In the genomic region with DNA sequence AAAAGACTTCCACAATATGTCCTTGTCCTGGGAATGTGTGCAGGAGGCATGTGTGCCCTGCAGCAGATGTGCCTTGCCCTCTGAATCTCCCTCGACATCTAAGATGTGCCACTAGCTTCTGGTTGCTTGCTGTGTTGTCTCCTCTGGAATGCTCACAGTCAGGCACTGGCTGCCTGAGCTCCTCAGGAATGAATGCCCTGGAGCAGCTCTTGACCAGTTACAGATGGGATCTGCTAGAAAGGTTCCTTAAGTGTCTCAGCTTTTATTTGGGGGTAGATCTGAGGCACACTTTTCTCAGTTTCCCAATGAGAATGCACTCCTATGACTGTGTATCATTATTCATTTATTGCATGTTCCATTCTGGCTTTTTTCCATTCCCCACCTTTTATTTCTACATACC, we compare ENCODE assay signal across 27 mouse cellular contexts.
DNase-seq lines count a peak whose midpoint lies in the region; ATAC-seq and TF ChIP-seq lines count a peak whose summit lies in the region.
"Had no signal": no experiment of that assay in that cellular context is flagged by ENCODE, and none has a peak within 500 bp of the region (broad histone marks: within the 10 kb centered on the region; RNA-seq: fewer than 3 reads in every experiment).

No protein-coding gene starts in this region.

- H3K27me3 ChIP-seq in forebrain, embryonic 11.5 days (ENCODE audit: control insufficient read depth, insufficient read depth, low read length), result no peaks in the 10 kb centered on the region
- H3K27me3 ChIP-seq in forebrain, embryonic 14.5 days (replicated peaks; ENCODE audit: control insufficient read depth, insufficient read depth, low read length), result no peaks in the 10 kb centered on the region
- no peaks in the 10 kb centered on the region for H3K27me3 ChIP-seq in embryonic facial prominence, embryonic 11.5 days (ENCODE audit: control insufficient read depth, insufficient read depth, low read length)
- H3K27me3 ChIP-seq in heart, adult 2 months (ENCODE audit: control insufficient read depth, insufficient read depth, low read length), result no peaks in the 10 kb centered on the region
- H3K27me3 ChIP-seq in kidney, embryonic 15.5 days, result no peaks in the 10 kb centered on the region
- H3K27me3 ChIP-seq: CH12.LX; embryonic facial prominence, embryonic 13.5 days; embryonic facial prominence, embryonic 15.5 days; forebrain, embryonic 13.5 days had no signal

- peak; percentile 48 for DNase-seq in forebrain, embryonic 11.5 days (ENCODE audit: low spot score)
- DNase-seq in forebrain, embryonic 14.5 days (ENCODE audit: low spot score), result no peak
- peak; percentile 69 for DNase-seq in 3T3-L1 (ENCODE audit: low read depth, low spot score)
- peak; percentile 19 for DNase-seq in NIH3T3 (ENCODE audit: low read depth)
- peak; percentile 57 for DNase-seq in embryonic facial prominence, embryonic 11.5 days (ENCODE audit: low spot score)
- DNase-seq in heart, adult 2 months, result no peak
- no peak for DNase-seq in left cerebral cortex, postnatal 25 days (ENCODE audit: low spot score in 2 of 2)
- DNase-seq: adrenal gland, adult 2 months; adrenal gland, postnatal 10 days; adrenal gland, postnatal 25 days; B cell, adult 2 months; cerebellum, adult 11 months; cerebellum, adult 18-20 months; cerebellum, adult 8-10 months; cerebellum, adult 9-11 months; cerebellum, postnatal 14 days; cerebellum, postnatal 36 days; gastrocnemius, adult 2 months had no signal

- no peak for TF ChIP-seq EP300 in heart, adult 2 months (IDR thresholded peaks at IDR 0.05; ENCODE audit: insufficient read depth, low read depth, low read length)

- no peaks in the 10 kb centered on the region for H3K79me2 ChIP-seq in heart, adult 2 months (replicated peaks; ENCODE audit: control insufficient read depth, insufficient read depth, low read length)

- no peak for ATAC-seq in forebrain, embryonic 11.5 days (replicated peaks; ENCODE audit: low FRiP score)
- no peak for ATAC-seq in forebrain, embryonic 14.5 days
- ATAC-seq in embryonic facial prominence, embryonic 11.5 days (replicated peaks; ENCODE audit: insufficient number of reproducible peaks, low FRiP score, low TSS enrichment, low read depth), result no peak
- no peak for ATAC-seq in kidney, embryonic 15.5 days (replicated peaks; ENCODE audit: low FRiP score)
- ATAC-seq: CD4-positive, CD25-positive, alpha-beta regulatory T cell, adult 4 months; forebrain, embryonic 13.5 days; forebrain, embryonic 16.5 days had no signal

- H3K4me3 ChIP-seq in forebrain, embryonic 11.5 days (ENCODE audit: low read depth, low read length), result no peak overlapping the region
- no peak overlapping the region for H3K4me3 ChIP-seq in forebrain, embryonic 14.5 days (ENCODE audit: low read depth, low read length)
- no peak overlapping the region for H3K4me3 ChIP-seq in embryonic facial prominence, embryonic 11.5 days (ENCODE audit: low read depth, low read length)
- H3K4me3 ChIP-seq in heart, adult 2 months, result no peak overlapping the region
- no peak overlapping the region for H3K4me3 ChIP-seq in kidney, embryonic 15.5 days (replicated peaks)
- H3K4me3 ChIP-seq: embryonic facial prominence, embryonic 13.5 days; embryonic facial prominence, embryonic 15.5 days; erythroblast, embryonic 14.5 days; forebrain, embryonic 13.5 days; gastrocnemius, adult 2 months had no signal

- no peak for TF ChIP-seq CTCF in heart, adult 2 months (IDR thresholded peaks at IDR 0.05)

- H3K9ac ChIP-seq in forebrain, embryonic 11.5 days (ENCODE audit: low read length), result no peak overlapping the region
- no peak overlapping the region for H3K9ac ChIP-seq in forebrain, embryonic 14.5 days (ENCODE audit: low read length)
- no peak overlapping the region for H3K9ac ChIP-seq in embryonic facial prominence, embryonic 11.5 days (replicated peaks; ENCODE audit: low read length)
- H3K9ac ChIP-seq in heart, adult 2 months (ENCODE audit: low read depth, low read length), result no peak overlapping the region
- no peak overlapping the region for H3K9ac ChIP-seq in kidney, embryonic 15.5 days
- H3K9ac ChIP-seq: embryonic facial prominence, embryonic 13.5 days; embryonic facial prominence, embryonic 15.5 days; forebrain, embryonic 13.5 days had no signal

- TF ChIP-seq POLR2A in heart, adult 2 months (IDR thresholded peaks at IDR 0.05; ENCODE audit: insufficient read depth, low read depth, low read length), result no peak

- no peak overlapping the region for H3K27ac ChIP-seq in forebrain, embryonic 11.5 days (ENCODE audit: low read depth, low read length)
- H3K27ac ChIP-seq in forebrain, embryonic 14.5 days (ENCODE audit: low read depth, low read length), result no peak overlapping the region
- H3K27ac ChIP-seq in embryonic facial prominence, embryonic 11.5 days (replicated peaks; ENCODE audit: low read depth, low read length), result no peak overlapping the region
- H3K27ac ChIP-seq in heart, adult 2 months, result no peak overlapping the region
- no peak overlapping the region for H3K27ac ChIP-seq in kidney, embryonic 15.5 days
- H3K27ac ChIP-seq: embryonic facial prominence, embryonic 13.5 days; embryonic facial prominence, embryonic 15.5 days; forebrain, embryonic 13.5 days; gastrocnemius, adult 2 months had no signal

- intact Hi-C loops in heart, adult 2 months (cut with DNase I), result no loop called here
- intact Hi-C loops in left cerebral cortex, postnatal 25 days (cut with DNase I), result no loop called here

- H3K4me2 ChIP-seq in forebrain, embryonic 11.5 days (ENCODE audit: low read depth, low read length, severe bottlenecking), result no peak overlapping the region
- no peak overlapping the region for H3K4me2 ChIP-seq in forebrain, embryonic 14.5 days (ENCODE audit: low read length)
- no peak overlapping the region for H3K4me2 ChIP-seq in embryonic facial prominence, embryonic 11.5 days (ENCODE audit: low read depth, low read length)
- H3K4me2 ChIP-seq in kidney, embryonic 15.5 days, result no peak overlapping the region
- H3K4me2 ChIP-seq: embryonic facial prominence, embryonic 13.5 days; embryonic facial prominence, embryonic 15.5 days; forebrain, embryonic 13.5 days had no signal

- H3K4me1 ChIP-seq in forebrain, embryonic 11.5 days (replicated peaks; ENCODE audit: control insufficient read depth, insufficient read depth, low read length), result no peaks in the 10 kb centered on the region
- H3K4me1 ChIP-seq in forebrain, embryonic 14.5 days (ENCODE audit: control insufficient read depth, insufficient read depth, low read length), result no peaks in the 10 kb centered on the region
- no peaks in the 10 kb centered on the region for H3K4me1 ChIP-seq in embryonic facial prominence, embryonic 11.5 days (ENCODE audit: control insufficient read depth, insufficient read depth, low read length)
- H3K4me1 ChIP-seq in heart, adult 2 months (ENCODE audit: control insufficient read depth, insufficient read depth, low read length), result no peaks in the 10 kb centered on the region
- 0 out of 2 replicates have a peak, but pooled peaks cover 8% of the 10 kb centered on the region for H3K4me1 ChIP-seq in kidney, embryonic 15.5 days
- H3K4me1 ChIP-seq: embryonic facial prominence, embryonic 15.5 days had no signal

- no peaks in the 10 kb centered on the region for H3K9me3 ChIP-seq in forebrain, embryonic 11.5 days (ENCODE audit: control insufficient read depth, low read length)
- no peaks in the 10 kb centered on the region for H3K9me3 ChIP-seq in forebrain, embryonic 14.5 days (replicated peaks; ENCODE audit: control insufficient read depth, low read length)
- no peaks in the 10 kb centered on the region for H3K9me3 ChIP-seq in embryonic facial prominence, embryonic 11.5 days (replicated peaks; ENCODE audit: control insufficient read depth, low read length)
- H3K9me3 ChIP-seq in kidney, embryonic 15.5 days (replicated peaks), result no peaks in the 10 kb centered on the region
- H3K9me3 ChIP-seq: embryonic facial prominence, embryonic 13.5 days; embryonic facial prominence, embryonic 15.5 days; forebrain, embryonic 13.5 days; G1E had no signal

- 33% methylated on average over 1 of the region's 1 CpGs for WGBS in forebrain, embryonic 11.5 days
- WGBS in forebrain, embryonic 14.5 days, result 17% methylated on average over 1 of the region's 1 CpGs
- WGBS in embryonic facial prominence, embryonic 11.5 days, result 11% methylated on average over 1 of the region's 1 CpGs
- 61% methylated on average over 1 of the region's 1 CpGs for WGBS in heart, adult 2 months
- 56% methylated on average over 1 of the region's 1 CpGs for WGBS in kidney, embryonic 15.5 days

- H3K36me3 ChIP-seq in forebrain, embryonic 11.5 days (ENCODE audit: control insufficient read depth, insufficient read depth, low read length), result no peaks in the 10 kb centered on the region
- no peaks in the 10 kb centered on the region for H3K36me3 ChIP-seq in forebrain, embryonic 14.5 days (ENCODE audit: control insufficient read depth, insufficient read depth, low read length)
- no peaks in the 10 kb centered on the region for H3K36me3 ChIP-seq in embryonic facial prominence, embryonic 11.5 days (replicated peaks; ENCODE audit: control insufficient read depth, insufficient read depth, low read depth, low read length)
- no peaks in the 10 kb centered on the region for H3K36me3 ChIP-seq in heart, adult 2 months (ENCODE audit: control insufficient read depth, insufficient read depth, low read length)
- no peaks in the 10 kb centered on the region for H3K36me3 ChIP-seq in kidney, embryonic 15.5 days
- H3K36me3 ChIP-seq: embryonic facial prominence, embryonic 13.5 days; embryonic facial prominence, embryonic 15.5 days; G1E had no signal

Comparison
In these comparisons a context has a peak if more than half of its experiments do, and no peak if none do; other contexts are left out.
1. DNase-seq: peak in forebrain, embryonic 11.5 days (single experiment), 3T3-L1 (single experiment), NIH3T3 (single experiment) and embryonic facial prominence, embryonic 11.5 days (single experiment); none in forebrain, embryonic 14.5 days (single experiment), heart, adult 2 months (0 of 2) and left cerebral cortex, postnatal 25 days (0 of 2).